11 mouse cellular contexts compared by ENCODE assay signal in the genomic region with DNA sequence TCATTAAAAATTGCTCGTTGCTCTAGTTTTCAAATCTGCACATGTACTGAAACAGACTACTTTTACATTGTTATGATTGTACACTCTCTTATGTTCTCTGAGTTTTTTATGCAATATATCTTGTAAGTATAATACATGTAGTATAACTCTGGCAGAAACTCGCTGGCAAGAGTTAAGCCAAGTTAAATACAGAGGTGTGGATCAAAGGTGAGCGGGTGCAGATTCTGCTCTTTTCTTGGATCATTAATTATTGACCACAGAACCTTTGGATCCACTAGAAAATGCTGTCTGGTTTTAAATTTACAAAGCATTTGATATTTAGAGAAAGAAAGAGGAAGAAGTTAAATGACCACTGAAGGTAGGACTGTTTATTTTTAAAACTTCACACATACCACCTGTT. TPM values are rescaled to one million over a fixed set of nuclear protein-coding genes. Genes with fewer than 3 reads are reported as not detected.
"Had no signal": no experiment of that assay in that cellular context is flagged by ENCODE, and none has a peak within 500 bp of the region (broad histone marks: within the 10 kb centered on the region; RNA-seq: fewer than 3 reads in every experiment).

No protein-coding gene starts in this region.

- H3K9me3 ChIP-seq: hindbrain, embryonic 13.5 days; limb, embryonic 15.5 days; liver, embryonic 13.5 days; midbrain, embryonic 12.5 days had no signal

- H3K4me2 ChIP-seq: hindbrain, embryonic 13.5 days; limb, embryonic 15.5 days; liver, embryonic 13.5 days; midbrain, embryonic 12.5 days had no signal

- H3K4me1 ChIP-seq: hindbrain, embryonic 13.5 days; limb, embryonic 15.5 days; midbrain, embryonic 12.5 days had no signal

- H3K9ac ChIP-seq: hindbrain, embryonic 13.5 days; limb, embryonic 15.5 days; liver, embryonic 13.5 days; midbrain, embryonic 12.5 days had no signal

- H3K27me3 ChIP-seq: hindbrain, embryonic 13.5 days; limb, embryonic 15.5 days; liver, embryonic 13.5 days; midbrain, embryonic 12.5 days had no signal

- H3K4me3 ChIP-seq: hindbrain, embryonic 13.5 days; limb, embryonic 15.5 days; liver, embryonic 13.5 days; midbrain, embryonic 12.5 days had no signal

- H3K27ac ChIP-seq: hindbrain, embryonic 13.5 days; limb, embryonic 15.5 days; liver, embryonic 13.5 days; midbrain, embryonic 12.5 days had no signal

- DNase-seq: layer of hippocampus, adult 9-11 months; layer of hippocampus, postnatal 36 days; liver, embryonic 13.5 days; right cerebral cortex, postnatal 14 days; thymus, postnatal 4 days had no signal

- H3K36me3 ChIP-seq: midbrain, embryonic 12.5 days had no signal

RNA-seq across cellular contexts. Expression of a gene that starts 55.9 kb away (rescaled TPM):
- polyA plus RNA-seq: limb, embryonic 11.5 days; liver, embryonic 13.5 days; spleen, adult 2 months; stomach, embryonic 16.5 days had no signal
